Mouse (Mus musculus) layer of hippocampus, adult 9-11 months (tissue): Measurements from ENCODE around the gene Rnf2.
"Not testable (repeated sequence)": the region's sequence is repeated elsewhere in the genome, so short reads cannot be mapped to it uniquely, and the experiment has no call there.

Experiments
- DNase-seq: peaks from one replicate; pipeline ENCODE4 v3.0.0; 2022

The Rnf2 gene

DNA sequence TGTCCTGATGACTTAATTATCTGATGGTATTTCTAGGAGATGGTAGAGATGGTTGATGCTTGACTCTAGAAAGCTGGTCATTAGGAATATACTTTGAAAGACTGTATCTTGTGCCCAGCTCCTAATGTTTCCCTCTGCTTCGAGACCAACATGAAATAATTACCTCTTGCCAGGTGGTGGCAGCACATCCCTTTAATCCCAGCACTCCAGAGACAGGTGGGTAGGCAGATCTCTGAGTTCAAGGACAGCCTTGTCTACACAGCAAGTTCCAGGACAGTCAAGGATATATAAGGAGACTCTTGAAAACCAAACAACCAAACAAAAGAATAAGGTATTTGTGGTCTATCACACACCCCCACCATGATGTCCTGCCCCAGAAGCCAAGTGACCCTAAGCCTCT, 17.2 kb downstream of the Rnf2 start:
- no peak for DNase-seq

DNA sequence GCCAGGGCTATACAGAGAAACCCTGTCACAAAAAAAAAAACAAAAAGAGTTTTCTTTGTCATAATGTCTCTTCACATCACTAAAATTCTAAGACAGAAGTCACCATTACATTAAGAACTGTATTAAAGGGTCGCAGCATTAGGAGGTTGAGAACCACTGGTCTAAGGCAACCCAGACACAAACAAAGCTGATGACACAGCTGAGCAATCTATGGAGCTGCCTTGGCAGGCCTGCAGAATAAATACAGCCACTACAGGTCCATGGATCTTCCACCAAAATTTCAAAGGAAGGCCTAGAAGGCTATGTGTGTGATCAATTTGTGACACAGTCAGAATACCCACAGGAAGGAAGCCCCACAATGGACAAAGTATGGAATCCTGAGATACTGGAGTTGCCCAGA, 18.3 kb downstream of the Rnf2 start:
- DNase-seq, result no peak

DNA sequence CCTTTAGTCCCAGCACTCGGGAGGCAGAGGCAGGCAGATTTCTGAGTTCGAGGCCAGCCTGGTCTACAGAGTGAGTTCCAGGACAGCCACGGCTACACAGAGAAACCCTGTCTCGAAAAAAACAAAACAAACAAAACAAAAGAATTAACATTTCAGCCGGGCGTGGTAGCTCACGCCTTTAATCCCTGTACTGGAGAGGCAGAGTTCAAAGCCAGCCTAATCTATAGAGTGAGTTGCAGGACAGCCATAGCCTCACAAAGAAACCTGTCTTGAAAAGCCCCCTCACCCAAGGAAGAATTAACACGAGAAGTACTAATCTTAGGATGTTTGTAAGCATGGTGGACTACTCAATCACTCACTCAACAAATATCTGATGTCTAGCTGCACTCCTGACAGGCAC, 28.4 kb downstream of the Rnf2 start:
- not testable (repeated sequence) for DNase-seq

DNA sequence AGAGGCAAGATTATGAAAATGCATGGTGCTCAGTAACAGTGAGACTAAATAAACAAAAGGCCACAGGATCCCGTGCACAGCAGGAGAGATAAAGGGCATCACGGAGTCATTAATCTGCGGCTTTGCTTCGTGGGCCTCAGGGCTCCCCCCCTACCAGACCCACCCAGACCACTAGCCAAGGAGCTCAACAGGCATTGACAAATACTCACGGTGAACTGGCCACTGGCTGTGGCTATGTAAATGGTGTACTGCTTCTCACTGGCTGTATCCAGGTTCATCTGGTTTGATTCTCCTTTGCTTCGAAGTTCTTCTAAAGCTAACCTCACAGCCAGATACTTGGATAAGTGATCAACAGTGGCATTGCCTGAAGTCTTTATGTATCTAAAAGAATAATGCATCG, 29.3 kb downstream of the Rnf2 start:
- DNase-seq, result no peak

DNA sequence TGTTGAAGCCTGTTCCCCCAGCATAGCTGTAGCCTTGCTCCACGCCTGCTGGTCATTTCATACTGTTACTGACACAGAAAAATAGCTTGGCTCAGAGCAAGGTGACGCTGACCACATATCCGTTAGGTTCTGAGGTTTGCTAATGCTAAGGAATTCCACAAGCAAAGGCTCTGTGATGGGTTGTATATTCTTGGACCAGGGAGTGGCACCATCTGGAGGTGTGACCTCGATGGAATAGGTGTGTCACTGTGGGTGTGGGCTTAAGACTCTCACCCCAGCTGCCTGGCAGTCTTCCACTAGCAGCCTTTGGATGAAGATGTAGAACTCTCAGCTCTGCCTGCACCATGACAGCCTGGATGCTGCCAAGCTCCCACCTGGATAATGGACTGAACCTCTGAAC, 34.2 kb downstream of the Rnf2 start:
- DNase-seq, result no peak

DNA sequence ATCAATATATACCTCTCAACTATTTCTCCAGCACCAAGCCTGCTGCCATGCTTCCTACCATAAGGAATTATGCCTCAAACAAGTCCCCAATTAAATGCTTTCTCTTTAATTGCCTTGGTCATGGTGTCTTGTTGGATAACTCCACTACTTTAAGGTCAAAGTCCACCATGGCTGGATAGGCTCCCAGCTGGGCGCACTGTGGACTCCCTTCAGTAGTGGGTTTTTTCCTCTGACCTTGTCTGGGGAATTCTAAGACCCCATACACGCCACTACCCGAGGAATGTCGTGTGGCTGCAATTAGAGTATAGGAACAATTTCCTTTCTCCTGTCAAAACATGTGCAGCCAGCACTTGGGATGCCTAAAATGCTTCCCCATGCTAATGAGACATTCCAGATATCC, 35.8 kb downstream of the Rnf2 start:
- DNase-seq, result no peak

DNA sequence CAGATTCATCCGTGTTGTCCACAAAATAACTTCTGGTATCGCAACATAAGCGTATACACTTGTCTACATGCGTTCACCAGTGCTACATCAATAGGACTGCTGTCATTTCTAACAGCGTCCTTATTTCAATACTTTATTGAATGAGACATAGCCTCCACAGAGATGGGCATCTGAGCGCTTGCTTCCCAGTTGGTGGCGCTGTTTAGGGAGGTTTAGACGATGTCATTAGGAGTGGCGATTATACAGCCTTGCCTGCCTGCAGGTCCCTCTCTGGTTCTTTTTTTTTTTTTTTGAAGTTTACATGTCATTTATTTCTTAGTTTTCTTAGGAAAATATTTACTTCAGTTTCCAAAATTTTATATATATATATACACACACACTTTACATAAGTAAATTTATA, 39.5 kb downstream of the Rnf2 start:
- DNase-seq, result no peak

DNA sequence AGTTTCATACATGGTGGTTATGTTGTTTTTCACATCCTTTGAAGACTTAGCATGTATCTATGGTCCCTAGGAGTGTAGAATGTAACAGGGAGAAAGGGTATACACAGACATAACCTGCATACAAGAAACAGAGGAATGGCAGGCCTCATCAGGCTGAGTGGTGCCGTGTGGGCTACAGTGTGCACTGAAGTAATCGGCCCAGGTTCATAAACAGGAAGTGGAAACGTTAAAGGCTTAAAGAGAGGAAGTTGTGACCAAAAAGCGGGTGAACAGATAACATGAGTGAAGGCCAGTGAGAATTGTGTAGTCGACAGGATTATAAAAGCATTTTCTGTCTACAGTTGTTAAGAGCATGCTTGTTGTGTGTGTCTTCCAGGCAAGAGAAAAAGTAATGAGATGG, 43.7 kb downstream of the Rnf2 start:
- DNase-seq, result no peak

DNA sequence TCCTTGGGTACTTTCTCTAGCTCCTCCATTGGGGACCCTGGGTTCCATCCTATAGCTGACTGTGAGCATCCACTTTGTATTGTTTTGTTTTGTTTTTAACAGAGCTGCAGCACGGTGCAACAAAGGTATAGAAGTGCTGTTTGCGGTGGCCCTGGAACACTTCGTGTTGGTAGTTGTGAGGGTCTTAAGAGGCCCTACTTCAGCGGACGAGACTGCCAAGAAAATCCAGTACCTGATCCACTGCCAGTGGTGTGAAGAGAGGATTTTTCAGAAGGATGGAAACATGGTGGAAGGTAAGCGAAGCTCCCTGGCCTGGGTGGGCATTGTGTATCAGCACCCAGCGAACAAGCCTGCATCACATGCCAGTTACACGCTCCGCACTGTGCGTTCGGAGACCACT, 48.8 kb downstream of the Rnf2 start:
- DNase-seq, result no peak

DNA sequence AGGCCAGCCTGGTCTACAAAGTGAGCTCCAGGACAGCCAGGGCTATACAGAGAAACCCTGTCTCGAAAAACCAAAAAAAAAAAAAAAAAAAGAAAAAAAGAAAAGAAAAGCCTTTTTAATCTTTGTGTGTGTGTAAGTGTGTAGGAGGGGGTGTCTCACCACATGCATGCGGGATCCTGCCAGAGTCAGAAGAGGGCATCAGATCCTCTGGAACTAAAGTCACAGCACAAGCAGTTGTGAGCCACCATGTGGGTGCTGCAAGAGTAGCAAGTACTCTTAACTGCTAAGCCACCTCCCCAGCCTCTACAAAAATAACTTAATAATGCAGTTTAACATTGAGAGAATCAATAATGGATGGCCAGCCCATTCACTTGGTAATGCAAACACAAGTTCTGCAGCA, 49.9 kb downstream of the Rnf2 start:
- DNase-seq, result no peak

DNA sequence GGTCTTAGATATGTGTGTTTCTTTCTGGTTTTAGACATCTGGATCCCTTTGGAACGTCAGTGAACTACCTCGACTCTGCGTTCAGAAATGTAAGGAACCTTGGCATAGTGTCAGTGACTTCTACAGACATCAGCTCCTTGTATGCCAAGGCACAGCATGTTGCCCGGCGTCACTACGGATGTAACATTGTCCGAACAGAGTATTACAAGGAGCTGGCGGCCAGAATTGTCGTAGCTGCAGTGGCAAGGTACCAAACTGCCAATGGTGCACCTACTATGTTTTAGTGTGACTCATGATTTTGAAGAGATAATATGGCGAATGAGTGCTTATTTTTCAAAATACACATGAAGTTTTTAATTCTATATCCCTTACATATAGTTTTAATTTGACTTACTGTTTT, 50.9 kb downstream of the Rnf2 start:
- DNase-seq, result no peak

DNA sequence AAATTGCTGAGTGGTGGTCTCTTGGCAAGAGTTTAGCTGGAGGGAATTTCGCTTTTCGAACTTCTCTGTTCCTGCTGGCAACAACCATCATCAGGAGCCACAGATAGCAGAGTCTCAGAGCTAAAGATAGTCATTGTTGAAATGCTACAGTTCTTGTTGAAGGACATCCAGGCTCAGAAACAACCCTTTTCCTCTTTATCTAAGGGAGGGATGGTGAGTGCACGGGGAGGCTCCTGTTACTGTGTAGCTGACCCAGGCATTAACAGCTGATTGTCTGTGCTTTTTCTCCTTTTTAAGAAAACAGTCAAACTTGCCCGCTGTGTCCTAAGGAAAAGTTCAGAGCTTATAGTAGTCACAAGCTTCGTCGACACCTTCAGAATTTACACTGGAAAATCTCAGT, 65.3 kb downstream of the Rnf2 start:
- no peak for DNase-seq

DNA sequence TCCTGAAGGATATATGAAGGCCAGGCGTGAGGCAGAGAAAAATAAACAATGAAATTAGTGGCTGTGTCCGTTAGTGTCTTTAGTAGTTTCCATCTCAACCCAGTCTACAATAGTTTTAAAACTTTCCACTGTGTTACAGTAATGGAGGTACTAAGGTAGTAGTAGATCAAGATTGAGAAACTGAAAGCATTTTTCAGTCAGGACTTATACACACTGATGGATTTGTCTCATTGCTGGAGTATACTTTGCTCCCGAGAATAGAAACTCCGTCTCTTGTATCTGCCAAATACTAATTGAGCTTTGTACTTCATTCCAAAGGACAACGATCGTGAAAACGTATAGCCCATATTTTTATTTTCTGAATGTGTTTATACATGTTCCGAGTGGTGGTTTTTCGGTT, 71.4 kb downstream of the Rnf2 start:
- no peak for DNase-seq

DNA sequence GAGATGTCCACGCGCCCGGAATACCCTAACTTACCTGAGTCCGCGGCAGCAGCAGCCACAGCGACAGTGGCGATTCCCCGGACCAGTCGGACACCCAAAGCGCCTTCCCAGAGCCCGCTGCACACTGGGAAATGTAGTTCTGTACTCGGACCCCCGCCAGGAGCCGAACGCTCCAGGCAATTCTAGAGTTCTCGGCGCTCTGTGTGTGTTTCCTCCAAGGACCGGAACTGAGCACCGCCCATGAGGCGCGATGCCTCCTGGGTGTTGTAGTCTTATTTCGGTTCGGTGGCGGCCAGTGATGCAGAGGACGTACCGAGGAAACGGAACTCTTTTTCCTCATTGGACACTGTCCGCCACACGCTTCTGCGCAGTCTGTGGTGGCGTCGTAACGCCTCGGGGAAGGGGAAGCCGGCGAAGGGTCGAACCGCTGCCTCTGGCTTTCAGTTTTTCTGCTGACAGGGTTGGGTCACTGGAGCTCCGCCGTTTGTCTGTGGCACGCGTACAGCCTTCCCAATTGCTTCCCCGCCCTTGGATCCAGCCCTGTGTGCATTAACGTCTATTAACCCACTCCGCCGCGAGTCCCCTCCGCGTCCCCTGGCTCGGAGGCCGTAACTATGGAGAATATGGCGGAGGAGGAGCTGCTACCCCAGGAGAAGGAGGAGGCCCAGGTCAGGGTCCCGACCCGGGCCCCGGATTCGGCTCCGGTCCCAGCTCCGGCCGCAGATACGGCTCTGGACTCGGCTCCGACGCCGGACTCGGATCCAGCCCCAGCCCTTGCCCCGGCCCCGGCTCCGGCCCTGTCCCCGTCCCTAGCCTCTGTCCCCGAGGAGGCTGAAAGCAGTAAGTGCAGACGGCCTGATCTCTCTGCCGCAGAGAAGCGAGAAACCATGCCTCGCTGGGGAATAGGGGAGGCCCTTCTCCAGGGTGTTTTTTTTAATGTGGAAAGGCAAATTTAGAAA, 72.2 kb downstream of the Rnf2 start, which contains the start of the genes Swt1 and Trmt1l:
Gene Swt1 (minus strand): TSS at position 193 of the 959 bp plus-strand sequence.
Gene Trmt1l (plus strand): TSS at position 280 of the 959 bp plus-strand sequence.
- peak; percentile 99 for DNase-seq

DNA sequence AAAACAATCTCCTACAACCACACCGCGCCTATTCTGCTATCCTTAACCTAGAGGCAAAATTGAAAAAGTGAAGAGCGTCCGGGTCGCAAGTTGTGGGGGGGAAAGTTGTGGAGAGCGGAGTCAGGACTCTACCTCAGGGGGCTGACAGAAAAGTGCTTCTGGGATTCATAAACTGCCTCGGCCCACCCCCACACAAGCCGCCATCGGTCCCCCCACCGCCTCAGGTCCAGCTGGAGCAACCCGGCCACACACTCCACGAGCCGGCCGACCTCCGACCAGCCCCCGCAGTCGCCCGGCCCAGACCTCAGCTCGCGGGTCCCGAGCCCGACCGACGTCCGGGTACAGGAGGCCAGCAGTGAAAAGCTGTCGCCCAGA, 72.9 kb downstream of the Rnf2 start:
- DNase-seq, result no peak

DNA sequence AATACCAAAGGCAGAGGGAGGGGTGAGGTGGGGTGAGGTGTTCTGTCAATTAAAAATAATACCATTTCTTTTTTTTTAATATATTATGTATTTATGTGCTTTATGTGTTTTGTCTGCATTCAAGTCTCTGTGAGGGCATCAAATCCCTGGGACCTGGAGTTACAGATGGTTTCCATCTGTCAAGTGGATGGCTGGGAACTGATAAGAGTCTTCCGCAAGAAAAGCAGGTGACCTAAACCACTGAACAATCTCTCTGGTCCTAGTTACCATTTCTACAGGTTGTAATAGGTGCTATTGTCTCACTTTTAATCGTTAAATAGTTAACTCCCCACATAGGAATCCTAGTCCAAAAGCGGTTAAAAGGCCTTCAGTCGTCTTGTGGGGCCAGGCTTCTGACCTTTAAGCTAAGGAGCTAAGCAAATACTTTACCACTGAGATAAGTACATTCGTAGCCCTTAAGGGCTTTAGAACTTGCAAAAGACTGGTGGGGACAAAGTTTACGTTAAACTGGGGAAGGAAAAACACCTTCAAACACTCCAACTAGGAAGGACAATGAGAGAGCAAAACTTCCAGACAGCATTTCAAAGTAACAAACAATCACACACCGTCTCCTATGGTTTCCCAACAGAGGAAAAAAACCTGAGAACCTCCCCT, 73.7 kb downstream of the Rnf2 start:
- DNase-seq, result no peak

DNA sequence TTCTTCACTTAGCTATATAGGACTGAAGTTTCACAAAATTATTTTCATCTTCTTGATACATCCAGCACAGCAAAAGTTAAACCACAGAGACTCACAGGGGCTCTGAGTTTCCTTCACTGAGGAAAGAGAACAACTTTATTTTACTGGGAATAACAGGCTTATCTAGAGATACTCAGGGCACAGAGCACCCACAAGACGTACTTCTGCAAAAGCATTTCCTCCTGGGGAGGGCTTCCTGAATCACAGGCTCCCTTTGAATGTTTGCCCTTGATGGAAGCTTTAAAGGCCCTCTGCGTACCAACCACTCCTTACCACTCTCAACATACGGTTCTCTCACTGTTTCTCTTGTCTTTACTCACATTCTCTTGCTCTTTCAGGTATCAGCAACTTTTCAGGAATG, 78.6 kb downstream of the Rnf2 start:
- no peak for DNase-seq

DNA sequence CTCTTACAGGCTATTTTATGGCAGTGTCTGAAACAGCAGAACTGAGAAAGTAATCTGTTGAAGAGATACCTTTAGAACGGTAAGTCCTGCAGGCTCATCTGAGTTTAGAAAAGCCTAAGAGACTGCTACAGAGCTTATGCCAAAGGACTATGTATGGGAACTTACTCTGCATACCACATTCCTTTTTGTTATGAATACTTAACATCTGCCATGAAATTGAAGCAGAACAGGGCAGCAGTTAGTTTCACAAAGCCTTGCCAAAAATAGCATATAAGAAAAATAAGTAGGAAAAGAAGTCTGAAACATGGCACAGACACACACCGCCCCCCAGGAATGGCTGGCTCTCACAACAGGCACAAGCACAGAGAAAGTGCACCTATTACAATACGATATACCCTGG, 90.9 kb downstream of the Rnf2 start:
- no peak for DNase-seq
